Mouse (Mus musculus): ENCODE results near the gene Sult2b1. TPM values are rescaled to one million over a fixed set of nuclear protein-coding genes. Genes with fewer than 3 reads are reported as not detected.
A peak's percentile ranks its signal among the peaks of the same experiment; 100 is the strongest.

Sult2b1 gene
- polyA plus RNA-seq, 1 experiment from 2014 or later: 2.9 TPM

- peaks cover 57% of the 10 kb centered on the region for H3K4me1 ChIP-seq (replicated peaks)
- WGBS: 61% methylated on average over 6 of the region's 6 CpGs
- ATAC-seq: no peak
Observed at GRCm38 (mm10) chr7:45713881-45714520, 70.5 kb downstream of the Sult2b1 start.

GRCm38 (mm10) chr7:45713396-45713795, 71.1 kb downstream of the Sult2b1 start:
- ATAC-seq: no peak
- 84% methylated on average over 16 of the region's 16 CpGs for WGBS
- H3K4me1 ChIP-seq (replicated peaks): peaks cover 59% of the 10 kb centered on the region

More at GRCm38 (mm10) chr7:45713881-45714520, 70.5 kb downstream of the Sult2b1 start:
- H3K4me3 ChIP-seq (replicated peaks): peak overlapping the region; percentile 71
- peak overlapping the region; percentile 72 for H3K9ac ChIP-seq
- H3K36me3 ChIP-seq: peaks cover 25% of the 10 kb centered on the region
- no peaks in the 10 kb centered on the region for H3K27me3 ChIP-seq (replicated peaks)
- no peaks in the 10 kb centered on the region for H3K9me3 ChIP-seq
- H3K27ac ChIP-seq: peak overlapping the region; percentile 95
- peak overlapping the region; percentile 83 for H3K4me2 ChIP-seq (replicated peaks)

GRCm38 (mm10) chr7:45712022-45712757, 72.3 kb downstream of the Sult2b1 start:
- H3K4me2 ChIP-seq (replicated peaks): peak overlapping the region; percentile 45
- H3K27me3 ChIP-seq (replicated peaks): no peaks in the 10 kb centered on the region
- no peak overlapping the region for H3K4me3 ChIP-seq (replicated peaks)
- H3K27ac ChIP-seq: peak overlapping the region; percentile 95; the same call in 1 of the 2 replicates
- peak; percentile 47 for ATAC-seq
- H3K9me3 ChIP-seq: no peaks in the 10 kb centered on the region
- H3K9ac ChIP-seq: no peak overlapping the region
- peaks cover 70% of the 10 kb centered on the region for H3K4me1 ChIP-seq (replicated peaks)
- H3K36me3 ChIP-seq: peaks cover 25% of the 10 kb centered on the region
- WGBS: 76% methylated on average over 20 of the region's 21 CpGs

More at GRCm38 (mm10) chr7:45713396-45713795, 71.1 kb downstream of the Sult2b1 start:
- H3K27ac ChIP-seq: peak overlapping the region; percentile 95
- H3K9ac ChIP-seq: peak overlapping the region; percentile 28; the same call in 1 of the 2 replicates
- no peaks in the 10 kb centered on the region for H3K27me3 ChIP-seq (replicated peaks)
- peaks cover 25% of the 10 kb centered on the region for H3K36me3 ChIP-seq
- peak overlapping the region; percentile 83 for H3K4me2 ChIP-seq (replicated peaks)
- no peaks in the 10 kb centered on the region for H3K9me3 ChIP-seq
- H3K4me3 ChIP-seq (replicated peaks): peak overlapping the region; percentile 71; the same call in 1 of the 2 replicates

GRCm38 (mm10) chr7:45711316-45712021, 73.0 kb downstream of the Sult2b1 start:
- H3K4me1 ChIP-seq (replicated peaks): peaks cover 70% of the 10 kb centered on the region
- peaks cover 25% of the 10 kb centered on the region for H3K36me3 ChIP-seq
- ATAC-seq: no peak
- H3K27me3 ChIP-seq (replicated peaks): no peaks in the 10 kb centered on the region
- peak overlapping the region; percentile 45 for H3K4me2 ChIP-seq (replicated peaks)
- H3K9ac ChIP-seq: no peak overlapping the region
- H3K4me3 ChIP-seq (replicated peaks): no peak overlapping the region
- H3K27ac ChIP-seq: peak overlapping the region; percentile 29; the same call in 1 of the 2 replicates
- WGBS: 88% methylated on average over 24 of the region's 24 CpGs
- no peaks in the 10 kb centered on the region for H3K9me3 ChIP-seq

GRCm38 (mm10) chr7:45710477-45711191, 73.8 kb downstream of the Sult2b1 start:
- no peaks in the 10 kb centered on the region for H3K27me3 ChIP-seq (replicated peaks)
- H3K36me3 ChIP-seq: peaks cover 25% of the 10 kb centered on the region
- H3K4me3 ChIP-seq (replicated peaks): no peak overlapping the region
- H3K4me1 ChIP-seq (replicated peaks): peaks cover 70% of the 10 kb centered on the region
- ATAC-seq: no peak
- H3K4me2 ChIP-seq (replicated peaks): no peak overlapping the region
- no peak overlapping the region; the same call in 1 of the 2 replicates for H3K27ac ChIP-seq
- 92% methylated on average over 20 of the region's 20 CpGs for WGBS
- no peaks in the 10 kb centered on the region for H3K9me3 ChIP-seq
- no peak overlapping the region for H3K9ac ChIP-seq

- Histone ChIP-seq H3K4me2 (replicated peaks) (no peak overlapping the region), H3K27me3 (replicated peaks) (no peaks in the 10 kb centered on the region), H3K27ac (peak overlapping the region; percentile 30; the same call in 1 of the 2 replicates), H3K4me3 (replicated peaks) (no peak overlapping the region), H3K36me3 (peaks cover 25% of the 10 kb centered on the region), H3K9me3 (no peaks in the 10 kb centered on the region), H3K9ac (no peak overlapping the region), H3K4me1 (replicated peaks) (peaks cover 72% of the 10 kb centered on the region)
- no peak for ATAC-seq
- WGBS: 70% methylated on average over 14 of the region's 14 CpGs
Observed at GRCm38 (mm10) chr7:45709677-45710355, 74.7 kb downstream of the Sult2b1 start.

- ATAC-seq: no peak
- Histone ChIP-seq H3K4me1 (replicated peaks) (peaks cover 66% of the 10 kb centered on the region), H3K27me3 (replicated peaks) (no peaks in the 10 kb centered on the region), H3K9ac (no peak overlapping the region), H3K27ac (0 out of 2 replicates have a peak overlapping the region, but pooled peaks have one; percentile 83), H3K4me2 (replicated peaks) (peak overlapping the region; percentile 99; the same call in 1 of the 2 replicates), H3K4me3 (replicated peaks) (no peak overlapping the region), H3K9me3 (no peaks in the 10 kb centered on the region), H3K36me3 (peaks cover 25% of the 10 kb centered on the region)
- 41% methylated on average over 6 of the region's 6 CpGs for WGBS
Observed at GRCm38 (mm10) chr7:45709036-45709435, 75.4 kb downstream of the Sult2b1 start.

GRCm38 (mm10) chr7:45708221-45708761, 76.2 kb downstream of the Sult2b1 start:
- Histone ChIP-seq H3K4me2 (replicated peaks) (peak overlapping the region; percentile 99), H3K4me1 (replicated peaks) (peaks cover 68% of the 10 kb centered on the region), H3K27me3 (replicated peaks) (no peaks in the 10 kb centered on the region), H3K4me3 (replicated peaks) (no peak overlapping the region), H3K36me3 (peaks cover 23% of the 10 kb centered on the region), H3K9me3 (no peaks in the 10 kb centered on the region), H3K27ac (peak overlapping the region; percentile 83), H3K9ac (no peak overlapping the region)
- WGBS: 28% methylated on average over 13 of the region's 13 CpGs
- peak; percentile 11 for ATAC-seq

GRCm38 (mm10) chr7:45707375-45707967, 77.0 kb downstream of the Sult2b1 start:
- Histone ChIP-seq H3K27me3 (replicated peaks) (no peaks in the 10 kb centered on the region), H3K4me3 (replicated peaks) (peak overlapping the region; percentile 67), H3K36me3 (peaks cover 17% of the 10 kb centered on the region), H3K4me2 (replicated peaks) (peak overlapping the region; percentile 99), H3K4me1 (replicated peaks) (peaks cover 63% of the 10 kb centered on the region), H3K9ac (peak overlapping the region; percentile 31), H3K9me3 (no peaks in the 10 kb centered on the region), H3K27ac (peak overlapping the region; percentile 83)
- peak; percentile 12 for ATAC-seq
- under 1% methylated on average over 27 of the region's 27 CpGs for WGBS

- peak overlapping the region; percentile 99 for H3K4me2 ChIP-seq (replicated peaks)
- no peaks in the 10 kb centered on the region for H3K9me3 ChIP-seq
- H3K9ac ChIP-seq: peak overlapping the region; percentile 78
- peak overlapping the region; percentile 83 for H3K27ac ChIP-seq
- H3K4me3 ChIP-seq (replicated peaks): peak overlapping the region; percentile 67
- under 1% methylated on average over 45 of the region's 45 CpGs for WGBS
- H3K27me3 ChIP-seq (replicated peaks): no peaks in the 10 kb centered on the region
- peaks cover 13% of the 10 kb centered on the region for H3K36me3 ChIP-seq
- peak; percentile 12 for ATAC-seq
- H3K4me1 ChIP-seq (replicated peaks): peaks cover 59% of the 10 kb centered on the region
Observed at GRCm38 (mm10) chr7:45706721-45707241, 77.7 kb downstream of the Sult2b1 start.

Measured in intestine, embryonic 15.5 days (tissue).